Mouse (Mus musculus): ENCODE data around the gene Tnrc6c.

Tnrc6c gene

GRCm38 (mm10) chr11:117638386-117638785, 15.7 kb upstream of the Tnrc6c start:
- DNase-seq (ENCODE audit: low spot score in 2 of 2), result no peak

GRCm38 (mm10) chr11:117638809-117639208, 15.3 kb upstream of the Tnrc6c start:
- no peak for DNase-seq (ENCODE audit: low spot score in 2 of 2)

- no peak for DNase-seq (ENCODE audit: low spot score in 2 of 2)
Observed at GRCm38 (mm10) chr11:117639331-117639970, 14.6 kb upstream of the Tnrc6c start.

- no peak for DNase-seq (ENCODE audit: low spot score in 2 of 2)
Observed at GRCm38 (mm10) chr11:117642181-117642580, 11.9 kb upstream of the Tnrc6c start.

- no peak for DNase-seq (ENCODE audit: low spot score in 2 of 2)
Observed at GRCm38 (mm10) chr11:117643240-117643639, 10.8 kb upstream of the Tnrc6c start.

- DNase-seq (ENCODE audit: low spot score in 2 of 2), result no peak
Observed at GRCm38 (mm10) chr11:117646786-117647185, 7.3 kb upstream of the Tnrc6c start.

GRCm38 (mm10) chr11:117648005-117648404, 6.1 kb upstream of the Tnrc6c start:
- peak in 1 of 2 experiments; percentile 18 for DNase-seq (ENCODE audit: low spot score in 2 of 2)

GRCm38 (mm10) chr11:117650721-117651644, 3.1 kb upstream of the Tnrc6c start:
- DNase-seq (ENCODE audit: low spot score in 2 of 2), result no peak

- no peak for DNase-seq (ENCODE audit: low spot score in 2 of 2)
Observed at GRCm38 (mm10) chr11:117652907-117653306, 1.2 kb upstream of the Tnrc6c start.

- peak; percentile 100 for DNase-seq (ENCODE audit: low spot score in 2 of 2)
Observed at GRCm38 (mm10) chr11:117654380-117654924, 363 bp downstream of the Tnrc6c start.

- DNase-seq (ENCODE audit: low spot score in 2 of 2), result no peak
Observed at GRCm38 (mm10) chr11:117654934-117655291, 824 bp downstream of the Tnrc6c start.

- DNase-seq (ENCODE audit: low spot score in 2 of 2), result peak; percentile 65 to 77
Observed at GRCm38 (mm10) chr11:117655292-117656076, 1.4 kb downstream of the Tnrc6c start.

GRCm38 (mm10) chr11:117656077-117656401, 1.9 kb downstream of the Tnrc6c start:
- DNase-seq (ENCODE audit: low spot score in 2 of 2), result no peak

GRCm38 (mm10) chr11:117658974-117659373, 4.9 kb downstream of the Tnrc6c start:
- DNase-seq (ENCODE audit: low spot score in 2 of 2), result peak; percentile 33 to 50

GRCm38 (mm10) chr11:117663036-117663809, 9.1 kb downstream of the Tnrc6c start:
- DNase-seq (ENCODE audit: low spot score in 2 of 2), result no peak

GRCm38 (mm10) chr11:117663810-117664139, 9.7 kb downstream of the Tnrc6c start:
- DNase-seq (ENCODE audit: low spot score in 2 of 2), result no peak

- no peak for DNase-seq (ENCODE audit: low spot score in 2 of 2)
Observed at GRCm38 (mm10) chr11:117665189-117665588, 11.1 kb downstream of the Tnrc6c start.

- no peak for DNase-seq (ENCODE audit: low spot score in 2 of 2)
Observed at GRCm38 (mm10) chr11:117666563-117666962, 12.5 kb downstream of the Tnrc6c start.

- no peak for DNase-seq (ENCODE audit: low spot score in 2 of 2)
Observed at GRCm38 (mm10) chr11:117667152-117667551, 13.1 kb downstream of the Tnrc6c start.

GRCm38 (mm10) chr11:117667825-117668224, 13.7 kb downstream of the Tnrc6c start:
- no peak for DNase-seq (ENCODE audit: low spot score in 2 of 2)

- DNase-seq (ENCODE audit: low spot score in 2 of 2), result no peak
Observed at GRCm38 (mm10) chr11:117671626-117672025, 17.5 kb downstream of the Tnrc6c start.
